Mouse (Mus musculus): ENCODE results near the gene Lpp. TPM values are rescaled to one million over a fixed set of nuclear protein-coding genes. Genes with fewer than 3 reads are reported as not detected.

Gene Lpp
- polyA plus RNA-seq, 1 experiment from 2014 or later: 45.3 TPM

- WGBS: 87% methylated on average over 5 of the region's 5 CpGs
- Histone ChIP-seq H3K9me3 (replicated peaks) (no peaks in the 10 kb centered on the region), H3K27ac (no peak overlapping the region), H3K4me3 (no peak overlapping the region), H3K36me3 (no peaks in the 10 kb centered on the region), H3K27me3 (ENCODE audit: low read depth, poor library complexity, severe bottlenecking) (no peaks in the 10 kb centered on the region), H3K4me1 (peaks cover 32% of the 10 kb centered on the region)
- no peak for DNase-seq (ENCODE audit: low spot score)
Measured at GRCm38 (mm10) chr16:24390596-24390995, 2.7 kb upstream of the Lpp start.

- no peak overlapping the region for H3K27ac ChIP-seq
- no peak for DNase-seq (ENCODE audit: low spot score)
- H3K9me3 ChIP-seq (replicated peaks): no peaks in the 10 kb centered on the region
- H3K4me1 ChIP-seq: peaks cover 32% of the 10 kb centered on the region
- H3K36me3 ChIP-seq: no peaks in the 10 kb centered on the region
- 95% methylated on average over 3 of the region's 3 CpGs for WGBS
- H3K4me3 ChIP-seq: no peak overlapping the region
- H3K27me3 ChIP-seq (ENCODE audit: low read depth, poor library complexity, severe bottlenecking): no peaks in the 10 kb centered on the region
Measured at GRCm38 (mm10) chr16:24391111-24391510, 2.2 kb upstream of the Lpp start.

- Histone ChIP-seq H3K27ac (peak overlapping the region; percentile 100), H3K4me1 (peaks cover 40% of the 10 kb centered on the region), H3K36me3 (no peaks in the 10 kb centered on the region), H3K4me3 (peak overlapping the region; percentile 94; the same call in 1 of the 2 replicates), H3K9me3 (replicated peaks) (no peaks in the 10 kb centered on the region), H3K27me3 (ENCODE audit: low read depth, poor library complexity, severe bottlenecking) (no peaks in the 10 kb centered on the region)
- 94% methylated on average over 7 of the region's 7 CpGs for WGBS
- no peak for DNase-seq (ENCODE audit: low spot score)
Measured at GRCm38 (mm10) chr16:24391901-24392300, 1.4 kb upstream of the Lpp start.

GRCm38 (mm10) chr16:24393556-24394210 is 376 bp downstream of the Lpp start:
- H3K4me1 ChIP-seq: peaks cover 53% of the 10 kb centered on the region
- H3K4me3 ChIP-seq: peak overlapping the region; percentile 94
- H3K27me3 ChIP-seq (ENCODE audit: low read depth, poor library complexity, severe bottlenecking): no peaks in the 10 kb centered on the region
- no peaks in the 10 kb centered on the region for H3K36me3 ChIP-seq
- peak; percentile 79 for DNase-seq (ENCODE audit: low spot score)
- H3K27ac ChIP-seq: peak overlapping the region; percentile 100
- under 1% methylated on average over 64 of the region's 76 CpGs for WGBS
- H3K9me3 ChIP-seq (replicated peaks): no peaks in the 10 kb centered on the region

- Histone ChIP-seq H3K27me3 (ENCODE audit: low read depth, poor library complexity, severe bottlenecking) (no peaks in the 10 kb centered on the region), H3K4me1 (peaks cover 57% of the 10 kb centered on the region), H3K27ac (peak overlapping the region; percentile 100), H3K9me3 (replicated peaks) (no peaks in the 10 kb centered on the region), H3K4me3 (peak overlapping the region; percentile 94), H3K36me3 (no peaks in the 10 kb centered on the region)
- WGBS: 7% methylated on average over 18 of the region's 18 CpGs
- peak; percentile 39 for DNase-seq (ENCODE audit: low spot score)
Measured at GRCm38 (mm10) chr16:24394211-24394991, 1.1 kb downstream of the Lpp start.

- no peak for DNase-seq (ENCODE audit: low spot score)
- H3K27me3 ChIP-seq (ENCODE audit: low read depth, poor library complexity, severe bottlenecking): no peaks in the 10 kb centered on the region
- H3K4me1 ChIP-seq: peaks cover 60% of the 10 kb centered on the region
- peak overlapping the region; percentile 100; the same call in 1 of the 2 replicates for H3K27ac ChIP-seq
- 84% methylated on average over 2 of the region's 2 CpGs for WGBS
- H3K4me3 ChIP-seq: peak overlapping the region; percentile 94
- H3K36me3 ChIP-seq: no peaks in the 10 kb centered on the region
- no peaks in the 10 kb centered on the region for H3K9me3 ChIP-seq (replicated peaks)
Measured at GRCm38 (mm10) chr16:24395100-24395499, 1.8 kb downstream of the Lpp start.

- H3K27ac ChIP-seq: no peak overlapping the region
Measured at GRCm38 (mm10) chr16:24396504-24396903, 3.2 kb downstream of the Lpp start.

GRCm38 (mm10) chr16:24398476-24398875 is 5.2 kb downstream of the Lpp start:
- H3K27me3 ChIP-seq (ENCODE audit: low read depth, poor library complexity, severe bottlenecking): no peaks in the 10 kb centered on the region
- 12% methylated on average over 4 of the region's 4 CpGs for WGBS
- H3K4me1 ChIP-seq: peaks cover 46% of the 10 kb centered on the region
- H3K4me3 ChIP-seq: no peak overlapping the region
- no peak for DNase-seq (ENCODE audit: low spot score)
- peaks cover 4% of the 10 kb centered on the region for H3K36me3 ChIP-seq
- no peaks in the 10 kb centered on the region for H3K9me3 ChIP-seq (replicated peaks)
- H3K27ac ChIP-seq: no peak overlapping the region

More at GRCm38 (mm10) chr16:24396504-24396903, 3.2 kb downstream of the Lpp start:
- 93% methylated on average over 7 of the region's 7 CpGs for WGBS
- no peak for DNase-seq (ENCODE audit: low spot score)
- Histone ChIP-seq H3K4me1 (peaks cover 60% of the 10 kb centered on the region), H3K4me3 (no peak overlapping the region), H3K36me3 (no peaks in the 10 kb centered on the region), H3K9me3 (replicated peaks) (no peaks in the 10 kb centered on the region), H3K27me3 (ENCODE audit: low read depth, poor library complexity, severe bottlenecking) (no peaks in the 10 kb centered on the region)

GRCm38 (mm10) chr16:24398893-24399292 is 5.6 kb downstream of the Lpp start:
- H3K9me3 ChIP-seq (replicated peaks): no peaks in the 10 kb centered on the region
- peaks cover 8% of the 10 kb centered on the region for H3K36me3 ChIP-seq
- no peak overlapping the region for H3K27ac ChIP-seq
- 58% methylated on average over 3 of the region's 3 CpGs for whole genome bisulfite sequencing
- DNase-seq (ENCODE audit: low spot score): no peak
- no peak overlapping the region for H3K4me3 ChIP-seq
- H3K27me3 ChIP-seq (ENCODE audit: low read depth, poor library complexity, severe bottlenecking): no peaks in the 10 kb centered on the region
- H3K4me1 ChIP-seq: peaks cover 43% of the 10 kb centered on the region

- Histone ChIP-seq H3K27me3 (ENCODE audit: low read depth, poor library complexity, severe bottlenecking) (no peaks in the 10 kb centered on the region), H3K36me3 (peaks cover 14% of the 10 kb centered on the region), H3K4me3 (no peak overlapping the region), H3K4me1 (peaks cover 38% of the 10 kb centered on the region), H3K9me3 (replicated peaks) (no peaks in the 10 kb centered on the region), H3K27ac (no peak overlapping the region)
- no peak for DNase-seq (ENCODE audit: low spot score)
- whole genome bisulfite sequencing: 77% methylated on average over 5 of the region's 5 CpGs
Measured at GRCm38 (mm10) chr16:24399524-24399923, 6.2 kb downstream of the Lpp start.

- H3K36me3 ChIP-seq: peaks cover 27% of the 10 kb centered on the region
- H3K27me3 ChIP-seq (ENCODE audit: low read depth, poor library complexity, severe bottlenecking): no peaks in the 10 kb centered on the region
- H3K9me3 ChIP-seq (replicated peaks): no peaks in the 10 kb centered on the region
- WGBS: 91% methylated on average over 2 of the region's 2 CpGs
- no peak for DNase-seq (ENCODE audit: low spot score)
- H3K4me3 ChIP-seq: no peak overlapping the region
- peaks cover 28% of the 10 kb centered on the region for H3K4me1 ChIP-seq
- H3K27ac ChIP-seq: no peak overlapping the region
Measured at GRCm38 (mm10) chr16:24400776-24401175, 7.5 kb downstream of the Lpp start.

GRCm38 (mm10) chr16:24402801-24403200 is 9.5 kb downstream of the Lpp start:
- WGBS: 89% methylated on average over 4 of the region's 4 CpGs
- no peaks in the 10 kb centered on the region for H3K27me3 ChIP-seq (ENCODE audit: low read depth, poor library complexity, severe bottlenecking)
- H3K4me3 ChIP-seq: no peak overlapping the region
- H3K27ac ChIP-seq: no peak overlapping the region
- peaks cover 14% of the 10 kb centered on the region for H3K4me1 ChIP-seq
- no peaks in the 10 kb centered on the region for H3K9me3 ChIP-seq (replicated peaks)
- no peak for DNase-seq (ENCODE audit: low spot score)
- peaks cover 38% of the 10 kb centered on the region for H3K36me3 ChIP-seq

GRCm38 (mm10) chr16:24403733-24404380 is 10.6 kb downstream of the Lpp start:
- WGBS: 86% methylated on average over 8 of the region's 8 CpGs
- no peak for DNase-seq (ENCODE audit: low spot score)
- H3K36me3 ChIP-seq: peaks cover 38% of the 10 kb centered on the region
- no peaks in the 10 kb centered on the region for H3K9me3 ChIP-seq (replicated peaks)
- no peak overlapping the region for H3K27ac ChIP-seq
- H3K27me3 ChIP-seq (ENCODE audit: low read depth, poor library complexity, severe bottlenecking): no peaks in the 10 kb centered on the region
- no peak overlapping the region for H3K4me3 ChIP-seq
- peaks cover 5% of the 10 kb centered on the region; the same call in 1 of the 2 replicates for H3K4me1 ChIP-seq

All from limb, embryonic 10.5 days (tissue).